Mouse (Mus musculus) retina, embryonic 14.5 days (tissue): Measurements from ENCODE around the gene Epha2.

Experiments used
- DNase-seq: peaks from one replicate; pipeline ENCODE4 v3.0.0-alpha.2; 2015; ENCODE audit warnings: low spot score

The Epha2 gene

DNA sequence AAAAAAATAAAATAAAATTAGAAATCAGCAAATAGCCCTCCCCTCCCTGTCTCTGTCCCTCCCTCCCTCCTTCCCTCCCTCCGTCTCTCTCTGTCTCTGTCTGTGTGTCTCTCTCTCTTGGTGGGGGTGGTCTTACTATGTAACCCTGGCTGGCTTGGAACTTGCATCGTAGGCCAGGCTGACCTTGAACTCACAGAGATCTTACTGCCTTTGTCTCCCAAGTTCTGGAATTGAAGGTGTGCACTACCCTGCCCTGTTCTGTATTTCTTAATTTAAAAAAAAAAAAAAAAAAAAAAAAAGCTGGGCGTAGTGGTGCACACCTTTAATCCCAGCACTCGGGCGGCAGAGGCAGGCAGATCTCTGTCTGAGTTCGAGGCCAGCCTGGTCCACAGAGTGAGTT lies 21.3 kb upstream of the Epha2 start:
- no peak for DNase-seq

- no peak for DNase-seq
Observed at GRCm38 (mm10) chr4:141280471-141280870, 20.6 kb upstream of the Epha2 start.

DNA sequence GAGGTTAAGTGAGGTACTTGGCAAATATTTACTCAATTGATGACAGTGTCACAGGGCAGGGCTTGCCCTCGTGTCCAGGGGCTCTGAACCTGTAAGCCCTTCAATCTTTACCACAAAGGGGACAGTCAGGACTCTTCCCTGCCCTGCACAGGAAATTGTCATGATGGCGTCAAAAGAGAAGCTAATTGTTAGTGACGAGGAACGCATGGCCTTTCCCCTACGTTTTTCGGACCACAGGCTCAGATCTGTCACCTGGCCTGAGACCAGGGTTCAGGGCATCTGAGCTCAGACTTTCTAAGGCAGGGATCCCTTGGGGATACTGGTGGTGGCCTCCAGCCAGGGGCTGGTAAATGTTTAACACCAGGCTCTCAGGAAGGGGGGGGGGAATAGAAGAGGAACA lies 19.9 kb upstream of the Epha2 start:
- no peak for DNase-seq

DNA sequence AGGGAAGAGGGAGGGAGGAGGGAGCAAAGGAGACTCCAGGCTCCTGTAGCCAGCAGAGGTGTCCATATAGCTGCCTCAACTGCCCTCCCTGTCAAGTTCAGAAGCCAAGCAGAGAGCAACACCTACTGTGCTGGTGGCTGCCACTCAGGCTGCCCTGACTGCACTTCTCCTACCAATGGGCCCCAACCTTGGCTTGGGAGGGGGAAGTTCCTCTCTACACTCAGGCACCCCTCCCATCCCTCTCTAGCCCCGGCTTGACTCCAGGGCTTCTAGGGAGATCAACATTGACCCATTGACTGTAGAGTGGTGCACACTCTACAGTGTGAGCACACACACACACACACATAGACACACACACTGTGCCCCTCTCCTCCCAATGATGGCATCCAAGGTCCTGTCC lies 19.5 kb upstream of the Epha2 start:
- no peak for DNase-seq

DNA sequence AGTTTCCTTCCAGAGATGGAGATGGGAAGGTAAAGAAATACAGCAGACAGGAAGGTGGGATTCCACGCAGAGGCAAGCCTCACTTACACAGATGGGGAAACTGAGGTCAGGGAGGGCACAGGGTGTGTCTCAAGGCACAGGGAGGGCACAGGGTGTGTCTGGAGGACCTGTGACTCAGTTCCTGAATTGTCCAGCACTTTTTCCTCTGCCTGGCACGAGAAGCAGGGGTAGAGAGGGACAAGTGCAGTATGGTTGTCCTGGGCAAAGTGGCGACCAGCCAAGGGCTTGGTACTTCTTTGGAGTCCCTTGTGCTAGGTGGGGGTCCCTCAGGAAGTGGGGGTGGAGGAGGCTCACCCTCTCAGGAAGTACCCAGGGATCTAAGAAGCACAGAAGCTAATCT lies 19.0 kb upstream of the Epha2 start:
- no peak for DNase-seq

- no peak for DNase-seq
Observed at GRCm38 (mm10) chr4:141282623-141283022, 18.4 kb upstream of the Epha2 start.

DNA sequence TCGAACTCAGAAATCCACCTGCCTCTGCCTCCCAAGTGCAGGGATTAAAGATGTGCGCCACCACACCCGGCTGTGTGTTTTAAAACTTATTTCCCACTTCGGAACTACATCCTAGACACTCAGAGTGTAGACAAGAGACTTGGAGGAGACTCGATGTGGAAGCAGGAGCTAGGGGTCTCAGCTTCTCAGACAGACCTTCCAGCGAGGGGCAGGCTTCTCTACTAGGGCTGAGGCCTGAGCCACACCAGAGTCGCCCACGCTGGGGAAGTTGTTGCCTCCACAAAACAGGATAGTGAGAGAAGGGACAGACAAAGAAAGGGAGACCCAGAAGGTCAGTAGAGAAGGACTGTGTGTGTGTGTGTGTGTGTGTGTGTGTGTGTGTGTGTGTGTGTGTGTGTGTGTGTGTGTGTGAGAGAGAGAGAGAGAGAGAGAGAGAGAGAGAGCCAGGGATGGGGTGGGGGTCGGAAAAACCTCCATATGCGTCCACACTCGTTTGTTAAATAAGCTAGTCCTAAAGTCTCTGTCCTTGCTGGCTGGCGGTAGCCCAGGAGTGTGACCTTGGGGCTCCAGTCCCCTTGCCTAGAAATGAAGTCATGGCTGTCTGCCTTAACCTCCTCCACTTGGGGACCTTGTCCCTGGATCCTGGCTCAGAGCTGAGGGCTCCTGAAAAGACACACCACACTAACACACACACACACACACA lies 17.7 kb upstream of the Epha2 start:
- DNase-seq: no peak

- no peak for DNase-seq
Observed at GRCm38 (mm10) chr4:141283879-141284411, 17.1 kb upstream of the Epha2 start.

- DNase-seq: no peak
Observed at GRCm38 (mm10) chr4:141284486-141284885, 16.6 kb upstream of the Epha2 start.

DNA sequence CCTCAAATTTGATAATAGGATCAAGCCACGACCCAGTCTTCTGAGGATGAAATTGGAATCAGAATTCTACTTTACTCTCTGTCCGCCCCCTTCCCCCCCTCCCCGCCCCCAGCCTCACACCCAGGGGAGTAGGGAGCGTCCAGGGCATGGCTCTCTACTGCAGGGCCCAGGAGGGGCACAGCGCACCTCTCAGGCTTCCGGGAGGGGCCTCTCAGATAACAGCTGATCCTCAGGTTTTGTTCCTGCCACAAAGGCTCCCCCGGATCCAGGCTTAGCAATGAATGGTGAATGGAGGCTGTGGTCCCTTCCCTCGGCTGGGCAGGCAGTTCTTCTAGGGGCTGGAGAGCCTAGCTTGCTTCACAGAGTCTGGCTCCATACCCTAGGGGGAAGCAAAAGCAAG lies 15.9 kb upstream of the Epha2 start:
- no peak for DNase-seq

GRCm38 (mm10) chr4:141286860-141287517 lies 14.1 kb upstream of the Epha2 start:
- no peak for DNase-seq

DNA sequence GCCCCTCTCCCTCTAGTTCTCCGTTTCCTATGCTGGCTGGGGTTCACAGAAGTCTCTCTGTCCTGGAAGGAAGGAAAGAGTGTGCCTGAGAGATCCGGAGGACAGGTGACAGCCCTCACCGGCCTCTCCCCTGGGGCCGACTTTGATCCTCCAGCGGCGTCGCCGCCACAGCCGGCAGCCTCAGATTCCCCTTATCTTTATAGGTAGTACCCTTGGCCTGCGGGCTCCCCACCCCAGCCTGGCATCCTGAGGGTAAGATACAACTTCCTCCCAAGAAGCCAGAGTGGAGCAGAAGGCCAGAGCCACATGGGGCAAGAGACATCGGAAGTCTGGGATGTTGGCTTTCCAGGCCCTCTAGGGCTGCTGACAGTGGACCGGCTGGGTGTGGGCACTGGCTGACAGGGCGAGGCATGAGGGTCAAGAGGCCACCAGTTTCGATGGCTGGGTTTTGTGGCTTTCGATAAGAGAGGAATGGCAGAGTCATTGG lies 13.5 kb upstream of the Epha2 start:
- DNase-seq: no peak

- no peak for DNase-seq
Observed at GRCm38 (mm10) chr4:141288152-141288551, 12.9 kb upstream of the Epha2 start.

DNA sequence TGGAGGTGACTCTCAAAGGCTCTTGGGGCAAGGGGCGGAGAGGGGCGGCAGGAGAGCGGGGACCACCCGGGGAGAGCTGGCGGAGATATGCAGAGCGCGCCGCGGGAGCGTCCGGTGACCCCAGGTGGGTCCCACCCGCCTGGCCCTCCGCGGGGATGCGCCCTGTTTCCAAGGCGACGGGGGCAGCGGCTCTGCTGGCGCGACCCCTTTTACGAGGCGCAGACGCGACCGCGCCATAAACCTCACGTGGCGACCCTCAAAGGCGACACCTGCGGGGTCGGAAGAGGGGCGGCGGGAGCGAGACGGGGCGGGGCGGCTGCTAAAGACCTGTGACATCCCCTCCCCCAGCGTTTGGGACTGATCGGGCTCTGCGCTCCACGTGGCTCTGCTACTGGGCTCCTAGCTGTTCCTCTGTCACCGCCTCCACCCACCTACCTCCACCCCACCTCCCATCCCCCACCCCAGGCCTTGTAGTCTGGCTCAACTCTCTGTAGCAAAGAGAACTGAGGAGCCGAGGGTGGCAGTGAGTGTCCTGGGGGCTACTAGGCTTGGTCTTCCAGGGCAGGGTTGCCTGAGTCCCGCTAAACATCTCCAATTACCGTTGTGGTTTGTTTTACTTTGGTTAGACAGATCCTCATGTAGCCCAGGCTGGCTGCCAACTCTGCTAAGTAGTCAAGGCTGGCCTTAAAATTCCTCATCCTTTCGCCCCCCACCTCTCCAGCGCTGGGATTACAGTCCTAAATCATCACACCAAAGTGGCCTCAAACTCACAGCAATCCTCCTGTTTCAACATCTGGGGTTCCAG lies 9.3 kb upstream of the Epha2 start:
- peak; percentile 66 for DNase-seq

DNA sequence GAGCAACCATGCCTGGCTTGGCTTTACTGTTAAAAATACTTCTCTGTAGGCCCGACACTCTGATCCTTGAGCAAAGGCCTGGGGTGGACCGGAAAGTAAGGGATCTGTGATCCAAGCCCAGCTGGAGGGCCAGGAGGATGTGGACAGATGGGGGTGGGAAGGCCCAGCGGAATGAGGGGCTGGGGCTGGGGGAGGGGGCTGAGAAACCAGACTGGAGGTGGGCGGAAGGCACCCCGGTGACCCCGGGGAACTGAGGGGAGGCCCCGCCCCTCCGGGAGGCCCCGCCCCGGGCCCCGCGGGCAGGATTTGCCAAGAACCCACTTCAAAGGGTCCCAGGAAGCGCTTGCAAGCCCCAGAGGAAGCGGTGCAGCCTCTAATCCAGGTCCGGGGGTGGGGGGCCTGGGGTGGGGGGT lies 5.3 kb upstream of the Epha2 start:
- no peak for DNase-seq

GRCm38 (mm10) chr4:141297934-141298333 lies 3.1 kb upstream of the Epha2 start:
- DNase-seq: no peak

- DNase-seq: no peak
Observed at GRCm38 (mm10) chr4:141299356-141299755, 1.7 kb upstream of the Epha2 start.

DNA sequence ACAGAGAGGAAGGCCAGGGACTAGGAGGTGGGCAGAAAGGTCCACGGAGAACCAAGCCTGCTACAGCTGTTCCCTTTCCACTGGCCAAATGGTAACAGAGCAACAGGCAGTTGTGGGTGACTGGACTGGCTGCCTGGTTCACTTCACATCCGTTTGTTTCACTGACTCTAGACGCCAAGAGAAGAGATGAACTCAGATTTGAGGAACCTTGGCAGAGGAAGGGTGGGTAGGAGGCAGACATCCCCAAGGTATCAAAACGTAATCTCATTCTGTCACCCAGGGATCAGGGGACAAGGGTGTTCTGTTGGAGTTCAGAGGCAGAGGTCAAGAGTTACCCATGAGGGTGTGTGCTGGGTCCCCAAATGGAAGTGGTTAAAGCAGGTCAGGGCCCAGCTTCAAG lies 844 bp upstream of the Epha2 start:
- DNase-seq: no peak

GRCm38 (mm10) chr4:141301591-141302427 lies 769 bp downstream of the Epha2 start:
- no peak for DNase-seq

DNA sequence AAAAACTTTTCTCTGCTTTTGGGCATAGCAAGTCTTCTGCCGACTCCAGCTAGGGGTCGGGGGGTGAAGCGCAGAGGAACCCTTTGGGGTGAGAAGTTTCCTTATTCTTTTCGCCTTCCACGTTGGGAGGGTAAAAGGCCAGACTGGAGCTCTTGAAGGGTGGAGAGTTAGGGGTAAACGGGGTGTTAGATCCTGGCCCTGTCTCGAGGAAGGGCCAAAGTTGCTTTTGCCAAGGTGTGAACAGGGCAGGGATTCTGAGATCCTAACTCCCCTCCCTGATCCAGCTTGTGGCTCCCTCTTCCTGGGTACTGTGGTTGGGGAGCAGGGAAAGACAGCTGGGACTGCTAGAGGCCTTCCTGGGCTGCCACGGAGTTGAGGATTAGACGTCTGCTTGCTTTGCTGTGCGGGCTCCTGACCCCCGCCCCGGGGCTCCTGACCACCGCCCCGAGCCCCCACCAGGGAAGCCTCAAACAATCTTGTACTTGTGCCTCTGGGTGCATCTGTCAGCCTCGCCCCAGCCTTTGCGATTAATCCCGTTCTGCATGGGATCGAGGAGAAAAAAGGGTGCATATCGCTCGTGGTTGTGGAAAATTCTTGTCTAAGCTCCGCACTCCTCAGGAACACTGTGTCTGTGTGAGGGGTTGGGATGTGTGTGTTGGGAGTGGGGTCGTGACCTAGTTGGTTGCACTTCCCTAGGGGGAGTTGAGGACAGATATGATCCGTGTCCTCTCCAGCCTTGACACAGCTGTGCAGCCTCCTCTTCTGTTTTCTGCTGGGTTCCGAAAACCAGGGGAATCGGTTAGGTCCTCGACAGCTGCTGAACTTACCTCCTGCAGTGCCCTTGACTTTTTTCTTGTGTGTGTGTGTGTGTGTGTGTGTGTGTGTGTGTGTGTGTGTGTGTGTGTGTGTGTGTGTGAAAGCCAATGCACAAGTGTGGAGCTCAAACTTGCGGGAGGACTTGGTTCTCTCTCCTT lies 1.7 kb downstream of the Epha2 start:
- no peak for DNase-seq
